Mouse (Mus musculus): Measurements from ENCODE around the gene AU022252. TPM values are rescaled to one million over a fixed set of nuclear protein-coding genes. Genes with fewer than 3 reads are reported as not detected.

Gene AU022252
- polyA plus RNA-seq, 2 experiments: 3.1 to 12.7 TPM

DNA sequence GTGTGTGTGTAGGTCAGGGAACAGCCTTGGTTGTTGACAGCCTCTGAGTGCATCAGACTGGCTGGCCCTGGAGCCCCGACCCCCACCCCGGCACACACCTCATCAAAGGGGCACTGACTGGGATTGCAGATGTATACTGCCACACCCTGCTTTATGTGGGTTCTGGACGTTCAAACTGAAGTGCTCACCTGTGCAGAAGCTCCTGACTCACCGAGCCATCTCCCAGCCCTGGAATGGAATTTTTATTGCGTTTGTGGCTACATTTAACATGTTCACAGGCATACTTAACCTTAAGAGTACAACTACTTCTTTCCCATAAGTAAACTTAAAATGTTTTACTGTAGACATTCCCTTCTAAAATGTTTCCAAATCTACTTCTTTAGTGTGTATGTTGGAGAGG, 74.6 kb downstream of the AU022252 start:
- no peaks in the 10 kb centered on the region for H3K36me3 ChIP-seq (replicated peaks; ENCODE audit: control insufficient read depth, insufficient read depth, low read depth)
- H3K4me2 ChIP-seq (ENCODE audit: low read depth): no peak overlapping the region
- TF ChIP-seq EP300 (IDR thresholded peaks at IDR 0.05; ENCODE audit: low read depth): no peak
- TF ChIP-seq CTCF (IDR thresholded peaks at IDR 0.05; ENCODE audit: low read depth): no peak
- H3K4me1 ChIP-seq (replicated peaks; ENCODE audit: control insufficient read depth in 2 of 2, insufficient read depth in 2 of 2, low read length in 1 of 2): no peaks in the 10 kb centered on the region
- no peak overlapping the region for H3K4me3 ChIP-seq (ENCODE audit: insufficient read depth in 1 of 2, low read depth in 2 of 2, low read length in 2 of 2)
- no peaks in the 10 kb centered on the region for H3K27me3 ChIP-seq (ENCODE audit: control insufficient read depth, insufficient read depth, low read length)
- WGBS (ENCODE audit: insufficient replicate concordance): 72% methylated on average over 5 of the region's 5 CpGs
- DNase-seq (ENCODE audit: low read depth in 3 of 3, low spot score in 3 of 3): no peak
- no peak overlapping the region for H3K27ac ChIP-seq
- no peaks in the 10 kb centered on the region for H3K9me3 ChIP-seq (ENCODE audit: control insufficient read depth, low read length)
- no peak for ATAC-seq (ENCODE audit: insufficient read depth)
- no peak overlapping the region for H3K9ac ChIP-seq (replicated peaks)

DNA sequence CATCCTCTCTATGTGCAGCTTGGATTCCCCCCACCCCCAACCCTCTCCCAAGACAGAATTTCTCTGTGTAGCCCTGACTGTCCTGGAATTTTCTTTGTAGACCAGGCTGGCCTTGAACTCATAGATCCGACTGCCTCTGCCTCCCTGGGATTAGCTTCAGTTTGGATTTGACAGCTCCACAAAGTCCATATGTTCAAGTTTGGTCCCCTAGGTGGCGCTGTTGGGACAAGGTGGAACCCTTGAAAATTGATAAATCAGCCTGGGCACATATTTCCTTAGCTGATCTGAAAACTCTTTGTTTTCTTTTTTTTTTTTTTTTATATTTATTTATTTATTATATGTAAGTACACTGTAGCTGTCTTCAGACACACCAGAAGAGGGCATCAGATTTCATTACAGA, 75.3 kb downstream of the AU022252 start:
- Histone ChIP-seq H3K9me3 (ENCODE audit: control insufficient read depth, low read length) (no peaks in the 10 kb centered on the region), H3K36me3 (replicated peaks; ENCODE audit: control insufficient read depth, insufficient read depth, low read depth) (no peaks in the 10 kb centered on the region), H3K4me3 (ENCODE audit: insufficient read depth in 1 of 2, low read depth in 2 of 2, low read length in 2 of 2) (no peak overlapping the region), H3K27me3 (ENCODE audit: control insufficient read depth, insufficient read depth, low read length) (no peaks in the 10 kb centered on the region), H3K4me1 (replicated peaks; ENCODE audit: control insufficient read depth in 2 of 2, insufficient read depth in 2 of 2, low read length in 1 of 2) (no peaks in the 10 kb centered on the region), H3K4me2 (ENCODE audit: low read depth) (no peak overlapping the region), H3K9ac (replicated peaks) (no peak overlapping the region), H3K27ac (no peak overlapping the region)
- DNase-seq (ENCODE audit: low read depth in 3 of 3, low spot score in 3 of 3) (peak in 2 of 3 experiments; percentile 58 to 64), ATAC-seq (ENCODE audit: insufficient read depth) (no peak)
- WGBS (ENCODE audit: insufficient replicate concordance): 17% methylated on average over 2 of the region's 2 CpGs
- TF ChIP-seq EP300 (IDR thresholded peaks at IDR 0.05; ENCODE audit: low read depth) (no peak), CTCF (IDR thresholded peaks at IDR 0.05; ENCODE audit: low read depth) (peak; percentile 80)

Other genes starting within 250 kb of the AU022252 start
- 173 and 192 TPM in 2 replicates for gene Slc2a1, start 124.0 kb downstream of the AU022252 start, polyA plus RNA-seq (2012; rRNA removed)
- 259 and 296 TPM in 2 replicates for gene Slc2a1, start 124.0 kb downstream of the AU022252 start, polyA plus RNA-seq (2014; fragmentation: Nextera tagmentation; extraction: Ambion mirVana)
- 2.6 and 3.3 TPM in 2 replicates for gene Zfp691, start 58.5 kb downstream of the AU022252 start, polyA plus RNA-seq (2012; rRNA removed)
- 1.5 and 2.3 TPM in 2 replicates for gene Zfp691, start 58.5 kb downstream of the AU022252 start, polyA plus RNA-seq (2014; fragmentation: Nextera tagmentation; extraction: Ambion mirVana)
- 158 and 191 TPM in 2 replicates for gene Ermap, start 42.7 kb downstream of the AU022252 start, polyA plus RNA-seq (2012; rRNA removed)
- 300 and 349 TPM in 2 replicates for gene Ermap, start 42.7 kb downstream of the AU022252 start, polyA plus RNA-seq (2014; fragmentation: Nextera tagmentation; extraction: Ambion mirVana)
- 38.5 and 51.2 TPM in 2 replicates for gene Svbp, start 37.4 kb downstream of the AU022252 start, polyA plus RNA-seq (2012; rRNA removed)
- gene Svbp, start 37.4 kb downstream of the AU022252 start, polyA plus RNA-seq (2014; fragmentation: Nextera tagmentation; extraction: Ambion mirVana): 116 and 123 TPM in 2 replicates
- 0.05 TPM in 1 of 2 replicates, not detected in the other for gene Tmem269, start 14.5 kb downstream of the AU022252 start, polyA plus RNA-seq (2012; rRNA removed)
- not detected in 2 replicates for gene Tmem269, start 14.5 kb downstream of the AU022252 start, polyA plus RNA-seq (2014; fragmentation: Nextera tagmentation; extraction: Ambion mirVana)
- gene P3h1, start 203 bp upstream of the AU022252 start, polyA plus RNA-seq (2012; rRNA removed): 7.5 and 9.1 TPM in 2 replicates
- gene P3h1, start 203 bp upstream of the AU022252 start, polyA plus RNA-seq (2014; fragmentation: Nextera tagmentation; extraction: Ambion mirVana): 7.5 and 7.9 TPM in 2 replicates
- not detected in 2 replicates for gene Cldn19, start 22.7 kb upstream of the AU022252 start, polyA plus RNA-seq (2012; rRNA removed)
- gene Cldn19, start 22.7 kb upstream of the AU022252 start, polyA plus RNA-seq (2014; fragmentation: Nextera tagmentation; extraction: Ambion mirVana): not detected in 2 replicates
- gene Ybx1, start 61.9 kb upstream of the AU022252 start, polyA plus RNA-seq (2012; rRNA removed): 135 and 250 TPM in 2 replicates
- gene Ybx1, start 61.9 kb upstream of the AU022252 start, polyA plus RNA-seq (2014; fragmentation: Nextera tagmentation; extraction: Ambion mirVana): 297 and 335 TPM in 2 replicates
- gene Ppih, start 87.8 kb upstream of the AU022252 start, polyA plus RNA-seq (2012; rRNA removed): 42.3 and 52.2 TPM in 2 replicates
- 76.0 and 80.8 TPM in 2 replicates for gene Ppih, start 87.8 kb upstream of the AU022252 start, polyA plus RNA-seq (2014; fragmentation: Nextera tagmentation; extraction: Ambion mirVana)
- gene Ccdc30, start 182.8 kb upstream of the AU022252 start, polyA plus RNA-seq (2012; rRNA removed): 0.15 and 0.41 TPM in 2 replicates
- gene Ccdc30, start 182.8 kb upstream of the AU022252 start, polyA plus RNA-seq (2014; fragmentation: Nextera tagmentation; extraction: Ambion mirVana): 0.96 and 1.2 TPM in 2 replicates
- gene Ppcs, start 189.7 kb upstream of the AU022252 start, polyA plus RNA-seq (2012; rRNA removed): 5.0 and 6.5 TPM in 2 replicates
- gene Ppcs, start 189.7 kb upstream of the AU022252 start, polyA plus RNA-seq (2014; fragmentation: Nextera tagmentation; extraction: Ambion mirVana): 14.4 and 15.5 TPM in 2 replicates
- gene Zmynd12, start 190.1 kb upstream of the AU022252 start, polyA plus RNA-seq (2012; rRNA removed): 0.04 and 0.06 TPM in 2 replicates
- gene Zmynd12, start 190.1 kb upstream of the AU022252 start, polyA plus RNA-seq (2014; fragmentation: Nextera tagmentation; extraction: Ambion mirVana): 0.15 TPM in 2 replicates